Comparison of ENCODE assay signal across 8 mouse cellular contexts in the genomic region with DNA sequence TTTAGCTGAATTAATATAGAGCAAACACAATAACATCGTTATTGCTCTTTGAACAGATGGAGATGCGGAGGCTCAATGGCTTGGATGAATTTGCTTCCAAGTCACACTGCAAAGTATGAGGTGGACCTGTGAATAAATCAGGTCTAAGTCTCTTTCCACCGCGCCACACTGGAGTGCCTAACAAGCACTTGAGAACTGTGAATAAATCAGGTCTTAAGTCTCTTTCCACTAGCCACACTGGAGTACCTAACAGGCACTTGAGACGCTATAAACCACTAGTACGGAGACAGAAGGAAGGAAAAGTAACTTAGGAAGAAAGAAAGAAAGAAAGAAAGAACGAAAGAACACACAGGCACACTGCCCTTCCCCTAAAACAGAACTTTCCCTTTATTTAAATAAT. TPM values are rescaled to one million over a fixed set of nuclear protein-coding genes. Genes with fewer than 3 reads are reported as not detected.
DNase-seq lines count a peak whose midpoint lies in the region; ATAC-seq lines count a peak whose summit lies in the region.

No protein-coding gene starts in this region.

- ATAC-seq in intestine, embryonic 14.5 days (replicated peaks; ENCODE audit: low FRiP score, low TSS enrichment, low read depth) = no peak

- peak overlapping the region; percentile 65 for H3K4me2 ChIP-seq in intestine, embryonic 14.5 days (ENCODE audit: low read length)

- H3K9me3 ChIP-seq in heart, embryonic 10.5 days = no peaks in the 10 kb centered on the region
- no peaks in the 10 kb centered on the region for H3K9me3 ChIP-seq in intestine, embryonic 14.5 days (ENCODE audit: control insufficient read depth, low read length)

- H3K27me3 ChIP-seq in heart, embryonic 10.5 days (ENCODE audit: insufficient read depth, poor library complexity, severe bottlenecking) = no peaks in the 10 kb centered on the region
- no peaks in the 10 kb centered on the region for H3K27me3 ChIP-seq in intestine, embryonic 14.5 days (replicated peaks; ENCODE audit: control insufficient read depth, insufficient read depth, low read length)

- 26% methylated on average over 7 of the region's 7 CpGs for WGBS in heart, embryonic 10.5 days
- WGBS in intestine, embryonic 14.5 days = 22% methylated on average over 7 of the region's 7 CpGs

- H3K9ac ChIP-seq in intestine, embryonic 14.5 days (ENCODE audit: low read length) = peak overlapping the region; percentile 75

- no peaks in the 10 kb centered on the region for H3K36me3 ChIP-seq in heart, embryonic 10.5 days
- H3K36me3 ChIP-seq in intestine, embryonic 14.5 days (ENCODE audit: control insufficient read depth, insufficient read depth, low read length) = no peaks in the 10 kb centered on the region

- H3K27ac ChIP-seq in heart, embryonic 10.5 days = peak overlapping the region; percentile 98; the same call in 1 of the 2 replicates
- no peak overlapping the region for H3K27ac ChIP-seq in brown adipose tissue, adult 24 weeks (replicated peaks; ENCODE audit: low read depth, low read length)
- peak overlapping the region; percentile 87; the same call in 1 of the 2 replicates for H3K27ac ChIP-seq in intestine, embryonic 14.5 days (ENCODE audit: low read depth)

- peak overlapping the region; percentile 95 for H3K4me3 ChIP-seq in heart, embryonic 10.5 days
- peak overlapping the region; percentile 29 for H3K4me3 ChIP-seq in brown adipose tissue, adult 24 weeks (ENCODE audit: insufficient read depth, low read depth, low read length)
- H3K4me3 ChIP-seq in intestine, embryonic 14.5 days (ENCODE audit: low read depth, low read length) = peak overlapping the region; percentile 66

- H3K4me1 ChIP-seq in heart, embryonic 10.5 days = peaks cover 23% of the 10 kb centered on the region
- peaks cover 9% of the 10 kb centered on the region for H3K4me1 ChIP-seq in brown adipose tissue, adult 24 weeks (ENCODE audit: control insufficient read depth, insufficient read depth, insufficient read length, low read length)
- peaks cover 8% of the 10 kb centered on the region for H3K4me1 ChIP-seq in intestine, embryonic 14.5 days (replicated peaks; ENCODE audit: control insufficient read depth, insufficient read depth, low read length)

- DNase-seq in heart, embryonic 10.5 days (ENCODE audit: low spot score) = no peak
- DNase-seq in heart, adult 18-20 months = no peak
- no peak for DNase-seq in intestine, embryonic 14.5 days (ENCODE audit: low spot score)
- DNase-seq in mesoderm, embryonic 11.5 days (ENCODE audit: low read depth, low spot score) = peak; percentile 12
- DNase-seq in ovary, postnatal 10 days (ENCODE audit: low spot score) = no peak
- no peak for DNase-seq in cerebellum, adult 9-10 months
- DNase-seq in cerebellum, adult 11 months = no peak

RNA-seq across cellular contexts. Expression of gene Usp15, which starts 1.3 kb away (rescaled TPM):
- polyA plus RNA-seq in heart, embryonic 10.5 days (2016; fragmentation: Nextera tagmentation; extraction: Ambion mirVana) = 79.9 and 87.6 TPM in 2 replicates
- total RNA-seq in heart, adult 18-20 months (2021) = 10 to 100 TPM; 89.5 to 93.9 TPM
- polyA plus RNA-seq in brown adipose tissue, adult 24 weeks (2012; ENCODE audit: insufficient read depth, insufficient read length, missing spikeins) = 69.3 and 86.6 TPM in 2 replicates
- 84.8 and 95.7 TPM in 2 replicates for polyA plus RNA-seq in intestine, embryonic 14.5 days (2014; fragmentation: Nextera tagmentation; extraction: Ambion mirVana)

Comparison
In these comparisons a context has a peak if more than half of its experiments do, and no peak if none do; other contexts are left out.
1. H3K4me3 ChIP-seq: peak in every context shown above with its lines; median percentile 95 in heart, embryonic 10.5 days; 66 in intestine, embryonic 14.5 days; 29 in brown adipose tissue, adult 24 weeks.